Mouse (Mus musculus): ENCODE measurements around the gene Fam129a.
"Not testable (repeated sequence)": the region's sequence is repeated elsewhere in the genome, so short reads cannot be mapped to it uniquely, and the experiment has no call there.

Fam129a gene

DNA sequence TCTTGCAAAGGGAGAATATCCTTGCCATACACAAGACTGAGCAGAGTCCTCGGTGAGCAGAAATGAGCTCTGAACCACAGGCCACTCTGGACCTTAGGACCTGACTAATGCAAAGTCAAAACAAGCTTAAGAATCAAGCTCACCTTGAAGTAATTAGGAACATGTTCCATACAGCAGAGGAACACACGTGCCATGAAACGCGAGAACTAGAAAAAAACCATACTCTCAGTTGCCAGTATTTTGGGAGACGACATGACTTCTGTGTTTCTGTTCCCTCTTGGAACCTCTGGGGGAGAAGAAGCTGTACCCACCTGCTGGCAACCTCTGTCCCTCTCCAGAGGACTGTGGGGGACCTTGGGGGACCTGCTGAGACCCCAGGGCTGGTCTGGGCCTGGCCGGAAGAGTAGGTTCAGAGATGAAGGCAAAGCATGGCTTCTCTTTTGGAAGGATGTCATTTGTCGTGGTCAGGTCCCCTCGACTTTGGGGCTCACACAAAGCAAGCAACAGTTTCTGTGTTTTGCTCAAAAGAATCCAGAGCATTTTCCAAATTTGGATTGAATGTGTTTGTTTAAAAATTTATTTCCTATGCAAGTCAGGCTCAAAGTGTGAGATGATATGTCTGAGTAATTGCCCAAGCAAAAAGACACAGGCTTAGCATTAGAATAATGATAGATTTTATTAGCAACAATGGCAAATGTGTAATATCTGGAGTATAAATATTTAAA is 12.6 kb downstream of the Fam129a start:
- no peak for DNase-seq (ENCODE audit: low spot score in 2 of 2)

DNA sequence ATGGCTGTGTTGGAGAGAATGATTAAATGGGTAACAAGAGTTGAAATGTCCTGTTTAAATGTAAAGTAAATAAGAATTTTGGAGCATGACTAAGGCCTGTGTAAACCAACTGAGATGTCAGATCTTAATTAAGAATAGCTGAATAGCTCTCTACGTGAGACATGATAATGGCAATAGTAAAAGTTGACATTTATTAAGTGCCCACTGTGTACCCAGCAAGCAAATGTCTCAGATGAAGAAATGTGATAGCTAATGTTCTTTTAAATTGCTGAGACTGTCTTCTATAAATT is 13.1 kb downstream of the Fam129a start:
- DNase-seq (ENCODE audit: low spot score in 2 of 2) = no peak

DNA sequence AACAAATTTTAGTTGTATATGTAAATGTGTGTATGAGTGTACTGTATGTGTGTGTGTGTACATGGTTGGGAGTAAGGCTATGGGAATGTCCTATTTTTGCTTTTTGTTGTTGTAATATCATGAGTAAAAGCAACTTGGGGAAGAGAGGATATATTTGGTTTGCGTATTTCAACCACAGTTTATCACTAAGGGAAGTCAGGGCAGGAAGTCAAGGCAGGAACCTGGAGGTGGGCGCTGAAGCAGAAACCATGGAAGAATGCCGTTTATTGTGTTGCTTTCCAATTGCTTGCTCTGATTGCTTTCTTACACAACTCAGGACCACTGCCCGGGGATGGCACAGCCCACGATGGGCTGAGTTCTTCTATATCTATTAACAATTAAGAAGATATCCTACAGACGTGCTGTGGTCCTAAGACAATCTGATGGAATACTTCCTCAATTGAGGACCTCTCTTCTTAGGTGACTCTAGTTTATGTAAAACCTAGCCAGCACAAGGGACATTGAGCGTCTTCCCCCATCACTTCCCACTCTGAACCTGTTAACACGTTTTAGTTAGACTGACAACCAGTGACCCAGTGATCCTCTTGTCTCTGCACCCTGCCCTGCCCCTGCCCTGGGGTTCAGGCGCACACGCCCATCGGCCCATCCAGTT is 13.7 kb downstream of the Fam129a start:
- DNase-seq (ENCODE audit: low spot score in 2 of 2) = no peak

DNA sequence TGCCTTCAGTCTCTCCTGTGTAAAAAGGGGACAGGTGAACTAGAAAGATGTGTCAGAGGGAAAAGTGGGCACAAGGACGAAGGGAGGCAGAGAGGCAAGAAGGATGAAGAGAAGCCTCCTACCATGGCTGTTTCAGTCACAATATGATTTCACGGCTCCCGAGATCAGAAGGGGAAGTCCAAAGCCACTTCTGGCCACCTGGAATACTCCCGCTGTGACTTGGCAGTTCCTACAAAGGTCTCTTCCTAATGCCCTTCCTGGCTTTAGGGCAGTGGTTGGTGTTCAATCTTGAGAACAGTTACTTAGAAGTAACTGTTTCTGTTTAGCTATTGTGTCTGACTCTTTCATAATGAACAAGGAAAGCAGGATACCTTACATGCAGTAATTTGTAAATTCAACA is 14.7 kb downstream of the Fam129a start:
- no peak for DNase-seq (ENCODE audit: low spot score in 2 of 2)

DNA sequence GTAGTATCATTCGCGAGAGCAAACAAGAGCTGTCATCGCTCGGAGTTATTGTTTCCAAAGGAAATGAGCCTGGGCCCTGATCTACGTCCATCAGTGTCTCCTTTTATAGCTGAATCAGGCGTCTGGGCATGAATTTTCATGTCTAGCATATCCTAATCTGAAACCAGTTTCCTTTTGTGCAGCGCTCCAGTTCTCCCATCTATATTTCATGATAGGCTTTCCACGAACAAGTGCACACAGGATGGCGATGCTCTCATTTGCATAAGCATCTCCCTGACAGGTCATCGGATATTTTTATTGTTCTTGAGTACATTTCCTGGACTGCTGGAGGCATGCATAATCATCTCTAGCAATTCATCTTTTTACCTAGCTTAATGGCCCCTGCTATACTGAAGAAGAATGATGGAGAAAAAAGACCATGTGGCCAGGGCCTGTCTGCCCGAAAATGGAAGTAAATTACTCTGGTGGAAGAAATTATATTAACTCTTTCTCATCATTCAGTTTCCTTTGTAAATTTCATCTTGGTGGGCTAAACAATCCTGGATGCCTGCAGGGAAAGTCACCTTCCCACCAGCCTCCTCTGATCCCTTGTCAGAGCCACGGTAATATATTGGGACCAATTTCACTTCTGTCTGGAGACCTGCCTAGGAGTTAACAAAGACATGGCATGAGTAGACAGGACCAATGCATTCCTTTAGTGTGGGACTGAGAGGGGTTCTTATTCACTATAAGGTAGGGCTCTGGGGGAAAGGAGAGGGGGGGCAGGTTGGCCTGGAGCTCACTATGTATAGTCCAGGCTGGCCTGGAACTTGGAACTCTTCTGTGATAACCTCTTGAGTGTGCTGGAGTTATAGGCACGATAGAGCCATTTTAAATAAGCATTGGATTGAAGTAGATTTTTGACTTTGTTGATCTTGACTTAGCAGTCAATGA is 21.4 kb downstream of the Fam129a start:
- no peak for DNase-seq (ENCODE audit: low spot score in 2 of 2)

DNA sequence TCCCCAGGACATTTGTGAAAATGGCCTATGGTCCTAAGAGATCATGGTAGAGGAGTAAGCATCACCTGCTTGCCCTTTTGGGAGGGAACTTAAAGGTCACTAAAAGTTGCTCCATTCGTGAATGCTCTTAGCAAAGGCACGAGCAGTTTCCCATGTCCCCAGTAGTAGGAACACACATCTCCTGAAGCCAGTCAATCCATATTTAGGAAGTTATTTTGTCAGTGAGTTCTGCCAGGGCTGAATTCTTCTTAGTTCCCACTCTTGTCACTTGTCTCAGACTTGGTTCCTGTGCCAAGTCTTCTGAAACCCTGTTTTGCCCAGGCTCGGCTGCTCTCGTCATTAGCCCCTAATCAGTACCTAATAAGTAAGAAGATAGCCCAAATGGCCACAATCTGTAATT is 23.9 kb downstream of the Fam129a start:
- DNase-seq (ENCODE audit: low spot score in 2 of 2) = no peak

DNA sequence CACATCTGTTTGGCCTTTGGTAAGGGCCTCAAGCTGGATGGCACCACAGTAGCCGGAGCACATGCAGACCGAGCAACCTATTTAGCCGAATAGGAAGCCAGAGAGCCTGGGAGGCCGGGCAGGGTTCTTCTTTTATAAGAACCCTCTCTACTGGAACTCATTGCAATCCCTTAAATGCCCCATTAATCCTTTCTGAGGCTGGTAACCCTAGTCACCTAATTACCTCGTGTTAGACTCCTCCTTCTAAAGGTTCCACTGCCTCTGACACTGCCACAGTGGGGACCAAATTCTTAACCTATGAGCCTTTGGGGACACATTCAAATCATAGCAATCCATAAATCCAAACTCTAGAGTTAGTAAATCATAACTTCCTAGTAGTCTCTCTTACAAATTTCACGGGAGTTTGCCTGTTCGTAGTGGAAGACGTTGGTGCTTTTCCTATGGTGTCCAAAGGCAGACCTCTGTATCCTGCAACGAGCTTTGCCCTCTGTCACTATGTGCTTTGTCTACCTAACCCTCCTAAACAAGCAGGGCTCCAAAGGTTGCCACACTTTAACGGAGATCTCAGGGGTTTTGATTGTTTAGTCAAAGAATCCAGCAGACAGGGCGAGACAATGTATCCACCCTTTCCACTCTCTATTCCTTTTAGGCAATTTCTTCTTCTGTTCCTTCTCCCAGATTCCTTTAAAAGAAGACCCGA is 24.8 kb downstream of the Fam129a start:
- DNase-seq (ENCODE audit: low spot score in 2 of 2) = no peak

DNA sequence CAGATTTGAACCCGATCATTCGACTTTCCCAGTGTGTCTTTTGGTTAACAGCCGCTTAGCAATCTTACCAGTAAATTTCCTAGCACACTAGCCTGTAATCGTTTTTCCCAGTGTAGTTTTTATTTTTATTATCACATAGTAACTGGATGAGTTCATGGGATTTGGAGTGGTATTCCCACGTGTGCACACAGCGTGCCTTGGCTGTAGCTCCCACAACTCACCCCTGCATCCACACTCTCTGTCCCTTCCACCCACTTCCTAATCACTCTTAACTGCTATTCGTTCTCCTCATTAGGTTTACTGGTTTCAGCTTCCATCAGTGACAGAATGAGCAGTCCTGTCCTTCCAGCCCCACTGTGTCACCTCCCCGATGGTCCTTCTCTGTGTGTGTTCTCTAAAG is 25.6 kb downstream of the Fam129a start:
- no peak for DNase-seq (ENCODE audit: low spot score in 2 of 2)

DNA sequence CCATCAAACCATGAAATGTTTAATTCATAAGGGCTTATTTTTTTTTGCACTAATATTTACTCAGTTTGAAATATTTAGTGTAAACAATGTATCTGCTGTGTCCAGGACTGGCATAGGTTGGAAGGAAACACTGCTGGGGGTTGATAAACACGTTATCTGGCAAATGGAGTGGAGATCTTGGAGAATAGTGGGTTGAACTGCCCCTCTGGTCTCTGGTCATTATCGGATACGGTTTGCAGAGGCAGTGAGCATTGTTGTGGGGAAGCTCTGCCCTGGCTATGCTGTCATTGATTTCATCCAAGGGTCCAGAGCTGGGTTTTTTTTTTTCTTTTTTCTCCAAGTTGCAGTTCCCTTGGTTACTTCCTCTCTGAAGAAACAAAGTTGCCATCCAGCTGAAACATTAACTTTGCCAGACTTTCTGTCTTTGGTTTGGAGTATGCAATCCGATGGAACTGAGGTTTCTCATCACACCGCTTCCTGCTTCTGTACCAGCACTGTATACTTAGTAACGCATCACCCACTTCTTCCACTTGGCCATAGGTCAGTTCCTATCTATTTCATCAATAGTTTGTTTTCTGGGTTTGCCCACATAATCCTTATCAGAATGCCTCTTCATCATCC is 26.8 kb downstream of the Fam129a start:
- no peak for DNase-seq (ENCODE audit: low spot score in 2 of 2)

DNA sequence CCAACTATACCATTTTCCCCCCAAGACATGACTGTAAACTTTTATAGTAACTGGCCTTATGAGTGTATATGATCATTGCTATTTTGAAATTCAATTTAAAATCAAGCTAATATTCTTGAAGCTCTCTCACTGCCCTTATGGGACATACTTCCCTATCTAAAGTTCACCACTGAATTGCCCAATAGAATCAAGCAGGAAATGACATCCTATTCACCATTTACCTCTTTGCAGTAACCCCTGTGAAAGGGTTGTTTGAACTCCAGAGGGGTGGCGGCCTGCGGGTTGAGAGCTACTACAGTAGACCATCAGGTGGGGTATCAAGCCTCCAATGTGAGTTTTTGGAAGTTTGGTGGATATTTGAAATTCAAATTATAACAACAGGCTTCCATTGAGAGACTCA is 27.9 kb downstream of the Fam129a start:
- DNase-seq (ENCODE audit: low spot score in 2 of 2) = no peak

DNA sequence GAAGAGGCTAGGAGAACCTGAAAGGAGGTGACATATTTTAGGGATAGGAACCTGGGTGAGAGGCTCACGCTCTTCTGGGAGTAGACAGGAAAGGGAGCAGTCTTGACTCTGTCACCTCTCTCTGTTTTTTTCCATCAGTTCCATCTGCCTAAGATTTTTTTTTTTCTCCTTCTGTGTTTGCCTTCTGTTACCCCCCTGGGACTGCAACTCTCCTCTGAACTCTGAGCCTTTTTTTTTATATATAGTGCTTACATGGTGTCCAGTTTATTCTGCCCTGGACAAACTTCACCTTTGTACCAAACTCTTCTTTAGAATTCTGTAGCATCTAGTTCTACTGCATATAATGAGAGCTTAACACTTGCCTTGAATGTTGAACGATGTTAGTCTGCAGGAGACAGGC is 33.3 kb downstream of the Fam129a start:
- DNase-seq (ENCODE audit: low spot score in 2 of 2) = no peak

DNA sequence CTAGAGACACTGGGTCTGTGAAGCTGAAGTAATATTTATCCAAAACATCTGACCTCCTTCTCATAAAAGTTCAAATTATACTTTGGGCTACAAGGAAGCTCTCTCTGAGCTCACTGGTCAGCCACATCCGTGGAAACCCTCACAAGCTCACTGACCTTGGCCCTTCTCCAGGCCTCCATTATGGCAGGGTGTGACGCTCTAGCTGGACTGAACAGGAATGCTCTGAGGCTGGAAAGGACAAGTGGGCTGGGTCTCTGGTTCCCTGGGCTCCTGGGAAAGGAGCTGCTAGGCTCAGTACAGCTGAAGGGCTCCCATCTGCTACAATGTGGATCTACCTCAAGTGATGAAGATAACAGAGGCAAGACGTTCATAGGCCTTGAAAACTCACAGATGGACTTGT is 37.0 kb downstream of the Fam129a start:
- not testable (repeated sequence) for DNase-seq (ENCODE audit: low spot score in 2 of 2)

DNA sequence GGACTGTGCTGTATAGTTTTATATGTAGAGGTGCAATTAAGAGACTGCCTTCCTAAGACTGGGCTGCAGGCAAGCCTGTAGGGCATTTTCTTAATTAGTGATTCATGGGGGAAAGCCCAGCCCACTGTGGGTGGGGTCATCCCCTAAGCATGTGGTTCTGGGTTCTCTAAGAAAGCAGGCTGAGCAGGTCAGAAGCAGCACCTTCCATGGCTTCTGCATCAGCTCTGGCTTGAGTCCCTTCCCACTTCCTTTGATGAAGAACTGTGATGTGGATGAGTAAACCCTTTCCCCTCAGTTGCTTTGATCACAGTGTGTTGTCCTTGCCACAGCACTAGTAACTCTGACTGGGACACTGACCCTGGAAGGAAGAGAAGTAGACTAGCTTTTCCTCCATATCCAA is 39.6 kb downstream of the Fam129a start:
- DNase-seq (ENCODE audit: low spot score in 2 of 2) = no peak

DNA sequence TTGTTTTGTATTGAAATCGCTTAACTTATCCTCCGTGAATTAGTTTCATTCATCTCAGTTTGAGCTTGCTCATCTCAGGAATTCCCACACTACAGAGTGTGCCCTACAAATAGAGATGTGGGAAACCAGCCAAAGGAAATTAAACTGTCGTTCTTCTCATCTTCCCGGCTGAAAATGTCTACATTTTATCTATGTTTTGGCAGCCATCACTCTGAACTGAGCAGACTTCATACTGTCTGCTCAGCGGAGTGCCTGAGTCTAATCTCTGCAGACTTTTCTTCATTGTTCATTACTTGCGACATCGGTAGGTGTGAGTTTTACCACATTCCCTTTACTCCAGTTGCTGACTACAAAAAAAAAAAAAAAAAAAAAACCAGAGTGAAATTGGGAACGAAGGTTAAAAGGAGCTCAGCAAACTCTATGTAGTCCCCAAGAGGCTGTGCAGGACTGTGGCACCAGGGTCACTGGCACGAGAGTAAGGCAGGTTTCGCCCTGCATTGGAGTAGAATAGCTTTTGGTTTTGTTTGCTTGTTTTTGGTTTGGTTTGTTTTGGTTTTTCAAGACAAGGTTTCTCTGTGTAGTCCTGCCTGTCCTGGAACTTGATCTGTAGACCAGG is 43.4 kb downstream of the Fam129a start:
- DNase-seq (ENCODE audit: low spot score in 2 of 2) = no peak

DNA sequence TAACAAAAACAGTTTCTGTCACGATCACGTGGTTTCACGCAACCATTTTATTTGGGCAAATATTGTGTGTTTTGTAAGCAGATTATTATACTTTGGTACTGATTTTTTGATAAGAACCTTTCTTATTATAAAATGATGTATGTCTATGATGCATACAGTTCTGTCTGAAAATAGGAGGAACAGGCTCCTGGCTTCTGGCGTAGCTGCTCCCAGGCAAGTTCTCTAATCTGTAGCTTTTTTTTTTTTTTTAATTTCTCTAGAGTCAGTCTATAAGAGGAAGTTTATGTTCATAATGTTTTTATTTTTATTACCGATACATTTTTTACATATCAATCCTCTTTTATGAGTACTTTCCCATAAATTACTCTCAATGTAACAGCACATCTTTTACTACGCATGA is 44.6 kb downstream of the Fam129a start:
- DNase-seq (ENCODE audit: low spot score in 2 of 2) = no peak

DNA sequence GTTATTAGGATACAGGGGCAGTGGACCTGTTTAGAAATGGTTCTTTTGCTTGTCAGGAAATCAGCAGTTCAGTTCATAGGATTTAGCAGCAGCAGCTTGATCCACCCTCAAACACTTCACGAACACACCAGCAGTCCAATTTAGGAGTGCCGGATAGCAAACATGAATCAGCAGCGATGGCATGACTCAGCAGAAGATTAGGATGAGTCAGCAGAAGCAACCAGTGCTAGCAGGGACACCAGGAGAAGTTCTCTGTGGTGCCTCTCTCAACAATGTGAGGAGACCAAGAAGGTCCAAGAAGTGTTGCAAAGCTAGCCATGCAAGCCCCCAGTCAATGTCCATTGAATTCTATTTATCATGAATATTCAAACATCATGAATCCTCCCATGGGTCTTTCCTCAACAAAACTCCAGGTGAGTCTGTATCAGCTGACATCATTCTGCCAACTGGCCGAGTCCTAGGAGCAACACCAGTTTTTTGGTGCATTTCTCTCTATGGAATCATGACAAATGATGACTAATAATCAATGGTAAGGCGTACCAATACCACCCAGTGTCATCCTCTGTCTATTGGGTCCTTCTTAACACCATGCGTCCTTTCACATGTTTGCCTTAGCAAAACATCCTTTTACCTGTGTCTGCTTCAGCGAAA is 45.7 kb downstream of the Fam129a start:
- peak; percentile 35 to 55 for DNase-seq (ENCODE audit: low spot score in 2 of 2)

DNA sequence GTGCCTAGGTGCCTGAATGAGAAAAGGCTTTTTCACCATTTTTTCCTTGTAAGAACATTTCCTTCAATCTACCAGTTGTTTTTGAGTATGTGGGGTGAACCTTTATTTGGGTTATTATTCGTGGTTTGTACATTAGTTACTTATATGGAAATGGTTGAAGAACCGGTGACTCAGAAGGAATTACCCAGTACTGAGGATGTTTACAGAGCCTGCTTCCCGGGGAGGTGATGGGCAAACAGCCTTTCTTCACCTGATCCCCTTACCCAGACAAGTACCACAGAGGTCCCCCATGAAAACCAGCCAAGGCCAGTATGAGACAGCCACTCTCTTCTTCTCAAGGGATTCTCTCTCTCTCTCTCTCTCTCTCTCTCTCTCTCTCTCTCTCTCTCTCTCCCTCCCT is 47.3 kb downstream of the Fam129a start:
- DNase-seq (ENCODE audit: low spot score in 2 of 2) = no peak

DNA sequence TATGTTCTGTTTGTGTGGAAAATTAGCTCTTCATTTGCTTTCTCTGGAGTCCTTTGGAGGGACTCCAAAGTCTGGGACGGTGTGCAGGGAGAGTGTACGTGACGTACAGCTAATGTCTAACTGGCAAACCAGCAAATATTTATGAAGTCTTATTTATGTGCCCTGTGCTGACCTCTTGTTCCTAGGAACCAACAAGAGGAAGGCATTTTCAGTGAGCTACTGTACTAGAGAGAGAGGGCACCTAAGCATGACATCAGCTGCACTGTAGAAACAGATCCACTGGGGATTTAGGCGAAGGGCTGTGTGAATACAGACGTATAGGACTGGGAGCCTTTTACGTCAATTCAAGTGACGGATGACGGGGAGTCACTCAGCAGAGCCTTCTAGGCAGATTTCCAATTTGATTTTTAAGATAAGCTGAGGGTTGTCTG is 48.3 kb downstream of the Fam129a start:
- DNase-seq (ENCODE audit: low spot score in 2 of 2) = no peak

DNA sequence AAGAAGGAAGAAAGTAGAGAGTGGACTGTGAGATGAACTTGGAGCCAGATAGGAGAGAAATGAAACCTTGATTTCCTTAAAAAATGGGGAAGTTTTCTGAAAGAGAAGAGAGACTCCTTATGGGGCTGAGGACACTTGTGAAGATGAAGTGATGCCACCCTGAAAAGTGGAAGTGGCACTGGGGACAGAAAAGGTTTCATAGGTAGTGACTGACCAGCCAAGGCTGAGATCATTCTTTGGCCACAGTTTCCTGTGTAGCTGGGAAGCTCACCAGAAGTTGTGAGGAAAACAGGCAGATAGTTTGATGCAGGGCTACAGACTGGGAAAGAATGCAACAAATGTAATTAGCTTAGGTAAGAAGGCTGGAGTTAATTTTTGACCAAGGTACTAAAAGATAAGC is 49.7 kb downstream of the Fam129a start:
- DNase-seq (ENCODE audit: low spot score in 2 of 2) = no peak

DNA sequence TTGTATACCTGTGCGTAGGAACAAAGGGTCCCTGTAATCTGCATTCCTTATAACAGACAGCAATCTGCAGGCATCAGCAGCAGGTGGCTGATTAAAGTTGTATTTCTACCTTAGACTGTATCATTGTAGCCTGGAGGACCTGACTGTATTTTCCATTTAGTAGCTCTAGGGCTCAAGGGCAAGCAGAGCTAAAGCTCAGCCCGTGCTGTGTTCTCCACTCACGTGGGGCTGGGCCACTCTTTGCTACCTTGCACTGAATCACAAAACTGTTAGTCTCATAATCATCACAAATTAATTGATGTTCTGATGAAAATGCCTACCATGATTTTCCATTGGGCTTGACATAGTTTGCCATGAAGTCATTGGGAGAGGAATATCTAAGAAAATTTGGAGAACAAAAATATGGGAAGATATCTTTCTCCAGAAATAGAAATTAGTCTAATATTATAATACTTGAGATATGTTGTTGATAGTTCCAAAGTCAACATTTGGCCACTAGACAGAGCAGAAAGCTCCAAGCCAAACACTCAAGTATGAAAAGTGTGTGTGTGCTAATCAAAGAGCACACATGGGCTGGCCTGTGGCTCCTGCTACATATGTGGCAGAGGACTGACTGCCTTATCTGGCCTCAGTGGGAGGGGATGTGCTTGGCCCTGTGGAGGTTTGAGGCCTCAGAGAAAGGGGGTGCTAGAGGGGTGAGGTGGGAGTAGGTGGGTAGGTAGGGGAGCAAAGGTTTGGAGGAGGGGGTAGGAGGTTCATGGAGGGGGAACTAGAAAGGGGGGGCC is 53.6 kb downstream of the Fam129a start:
- DNase-seq (ENCODE audit: low spot score in 2 of 2) = no peak
